Mouse (Mus musculus) spleen, embryonic (tissue): ENCODE data around the gene Tmem161a.
"Not testable (repeated sequence)": the region's sequence is repeated elsewhere in the genome, so short reads cannot be mapped to it uniquely, and the experiment has no call there.

Experiments
- CTCF ChIA-PET: fragments of 350-600 bp; sonication (Branson Sonifier 250); formaldehyde crosslinking; loops from one replicate; lab custom pipeline; 2022; lab: Charles Lee

The Tmem161a gene

GRCm38 (mm10) chr8:70208130-70208529, 36.0 kb downstream of the Tmem161a start:
- CTCF ChIA-PET = interaction anchor here (0.6 kb wide), 1 partner anchor 19 kb away, joined by 5 read pairs; no protein-coding TSS in a partner anchor

GRCm38 (mm10) chr8:70210538-70210937, 38.4 kb downstream of the Tmem161a start:
- CTCF ChIA-PET = no interaction called here

GRCm38 (mm10) chr8:70211275-70211674, 39.1 kb downstream of the Tmem161a start:
- CTCF ChIA-PET = no interaction called here

- CTCF ChIA-PET = no interaction called here
Observed at GRCm38 (mm10) chr8:70211726-70212111, 39.6 kb downstream of the Tmem161a start.

- CTCF ChIA-PET = no interaction called here
Observed at GRCm38 (mm10) chr8:70212112-70213055, 40.2 kb downstream of the Tmem161a start, which contains the start of gene Slc25a42. Gene Slc25a42 (minus strand): TSS chr8:70212305.

GRCm38 (mm10) chr8:70214411-70214810, 42.3 kb downstream of the Tmem161a start:
- CTCF ChIA-PET = no interaction called here

- CTCF ChIA-PET = no interaction called here
Observed at GRCm38 (mm10) chr8:70215092-70215491, 42.9 kb downstream of the Tmem161a start.

- CTCF ChIA-PET = not testable (repeated sequence)
Observed at GRCm38 (mm10) chr8:70216161-70216560, 44.0 kb downstream of the Tmem161a start.

GRCm38 (mm10) chr8:70216566-70216965, 44.4 kb downstream of the Tmem161a start:
- CTCF ChIA-PET = no interaction called here

- CTCF ChIA-PET = no interaction called here
Observed at GRCm38 (mm10) chr8:70217441-70217840, 45.3 kb downstream of the Tmem161a start.

GRCm38 (mm10) chr8:70219107-70219684, 47.0 kb downstream of the Tmem161a start:
- CTCF ChIA-PET = no interaction called here

GRCm38 (mm10) chr8:70220236-70220840, 48.2 kb downstream of the Tmem161a start:
- CTCF ChIA-PET = interaction anchor here (0.5 kb wide), 1 partner anchor 552 kb away, joined by 3 read pairs; no protein-coding TSS in a partner anchor

- CTCF ChIA-PET = no interaction called here
Observed at GRCm38 (mm10) chr8:70220911-70221310, 48.8 kb downstream of the Tmem161a start.

GRCm38 (mm10) chr8:70222041-70222440, 49.9 kb downstream of the Tmem161a start:
- CTCF ChIA-PET = no interaction called here

- CTCF ChIA-PET = no interaction called here
Observed at GRCm38 (mm10) chr8:70223341-70223740, 51.2 kb downstream of the Tmem161a start.

- CTCF ChIA-PET = no interaction called here
Observed at GRCm38 (mm10) chr8:70227997-70228396, 55.8 kb downstream of the Tmem161a start.

- CTCF ChIA-PET = no interaction called here
Observed at GRCm38 (mm10) chr8:70230837-70231236, 58.7 kb downstream of the Tmem161a start.
